Mouse (Mus musculus) megakaryocyte, embryonic 14.5 days (primary cell): ENCODE results near the gene Jund.

Source experiments
- FLI1 ChIP-seq: IDR thresholded peaks from 2 replicates; pipeline ENCODE4 v1.6.1; 2012; ENCODE audit warnings: low read length, inconsistent platforms, mixed read lengths
- GATA1 ChIP-seq: IDR thresholded peaks from 3 replicates; pipeline ENCODE4 v1.6.1; 2012; ENCODE audit warnings: mixed read lengths, low read length, inconsistent platforms, borderline replicate concordance

DNA sequence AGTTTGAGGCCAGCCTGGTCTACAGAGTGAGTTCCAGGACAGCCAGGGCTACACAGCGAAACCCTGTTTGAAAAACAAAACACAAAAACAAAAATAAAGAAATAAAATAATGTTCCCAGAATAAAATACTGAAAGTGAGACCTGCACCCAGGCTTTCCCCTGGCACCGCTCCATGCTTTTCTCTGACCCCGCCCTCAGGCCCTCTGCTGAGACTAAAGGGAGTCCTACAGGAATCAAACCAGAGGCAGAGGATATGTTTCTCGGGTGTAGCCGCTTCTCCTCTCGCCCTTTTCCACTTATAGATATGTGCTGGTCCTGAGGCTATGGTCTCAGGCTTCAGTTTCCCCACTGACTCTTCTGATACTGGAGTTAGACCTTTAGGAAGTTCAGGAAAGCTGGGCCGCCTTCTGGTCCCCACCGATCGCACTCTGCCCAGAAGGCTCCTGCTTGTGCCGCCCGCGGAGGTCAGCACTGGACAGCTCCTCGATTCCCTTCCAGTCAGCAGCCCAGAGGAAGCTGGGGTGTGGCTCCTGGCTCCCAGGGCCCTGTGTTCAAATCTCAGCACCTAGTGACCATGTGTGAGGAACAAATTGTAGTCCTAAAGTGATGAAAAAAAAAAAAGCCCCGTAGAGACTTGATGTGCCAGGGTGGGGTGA lies 27.2 kb downstream of the Jund start:
- TF ChIP-seq GATA1 (no peak), FLI1 (no peak)
